Mouse (Mus musculus): ENCODE results near the gene Fibcd1.

DNA sequence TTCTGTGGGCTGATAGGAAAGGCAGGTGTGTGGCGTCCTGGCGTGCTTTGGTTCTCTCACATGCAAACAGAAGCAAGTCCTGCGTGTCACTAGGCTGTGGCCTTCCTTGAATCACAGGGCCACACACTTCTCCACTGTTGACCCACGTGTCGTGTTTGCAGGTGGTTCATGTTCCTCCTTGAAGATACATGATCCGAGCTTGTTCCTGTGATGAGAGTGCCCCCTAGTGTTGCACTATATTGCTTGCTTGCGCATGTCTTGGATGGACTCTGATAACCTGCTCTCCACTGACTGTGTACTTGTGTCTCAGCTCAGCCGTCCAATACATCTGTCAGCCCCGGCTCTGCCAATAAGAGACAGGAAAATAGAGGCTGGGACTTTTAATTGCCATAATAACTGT is 60.7 kb downstream of the Fibcd1 start:
- TF ChIP-seq CTCF (IDR thresholded peaks at IDR 0.05; ENCODE audit: insufficient read depth, low read length) (peak; percentile 65), POLR2A (IDR thresholded peaks at IDR 0.05; ENCODE audit: borderline replicate concordance, extremely low read depth, low read depth, low read length) (no peak)

All from lung, adult 2 months (tissue).